Mouse (Mus musculus) brain, adult 2 months (tissue): ENCODE measurements around the gene Tmem207.
"Not testable (repeated sequence)": the region's sequence is repeated elsewhere in the genome, so short reads cannot be mapped to it uniquely, and the experiment has no call there.

Source experiments
- DNase-seq: peaks from one replicate; pipeline ENCODE4 v3.0.0; 2011; ENCODE audit warnings: low read depth, low spot score

The Tmem207 gene

DNA sequence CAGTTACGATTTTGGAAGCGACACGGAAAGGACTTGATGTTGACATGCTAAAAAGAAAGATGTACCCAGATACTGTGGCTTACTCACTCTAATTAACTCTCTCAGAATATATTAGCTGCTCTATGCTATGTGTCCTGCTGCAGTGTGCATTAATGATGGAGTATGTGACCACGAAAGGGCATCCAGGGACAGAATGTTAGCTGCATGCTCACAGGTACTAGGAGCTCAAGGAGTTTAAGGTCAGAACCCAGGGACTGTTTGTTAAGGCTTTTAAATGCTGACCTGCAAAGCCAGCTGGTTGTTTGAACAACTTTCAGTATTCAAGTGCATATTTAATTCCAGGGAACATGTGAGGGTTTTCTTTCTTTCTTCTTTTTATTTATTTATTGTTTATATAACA is at the start of gene Tmem207:
Gene Tmem207 (minus strand): TSS at position 101 of the 400 bp plus-strand sequence.
- no peak for DNase-seq

DNA sequence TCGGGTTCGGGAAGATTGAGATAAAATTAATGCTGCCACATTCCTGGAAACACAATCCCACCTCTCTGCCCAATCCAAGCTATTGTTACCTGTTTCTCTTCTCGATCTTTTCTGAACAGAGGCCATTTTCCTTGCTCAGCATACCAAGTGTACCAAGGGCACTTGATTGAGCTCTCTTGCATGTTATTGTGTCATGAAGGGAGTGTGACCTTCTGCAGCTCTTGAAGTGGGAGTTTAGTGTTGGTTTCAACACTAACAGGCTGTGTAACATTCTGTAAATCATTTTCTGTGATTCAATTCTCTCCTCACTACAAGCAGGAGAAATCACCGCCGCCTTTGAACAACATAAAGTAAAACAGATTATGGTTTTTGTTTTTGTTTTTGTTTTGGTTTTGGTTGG is 47.6 kb upstream of the Tmem207 start:
- no peak for DNase-seq

DNA sequence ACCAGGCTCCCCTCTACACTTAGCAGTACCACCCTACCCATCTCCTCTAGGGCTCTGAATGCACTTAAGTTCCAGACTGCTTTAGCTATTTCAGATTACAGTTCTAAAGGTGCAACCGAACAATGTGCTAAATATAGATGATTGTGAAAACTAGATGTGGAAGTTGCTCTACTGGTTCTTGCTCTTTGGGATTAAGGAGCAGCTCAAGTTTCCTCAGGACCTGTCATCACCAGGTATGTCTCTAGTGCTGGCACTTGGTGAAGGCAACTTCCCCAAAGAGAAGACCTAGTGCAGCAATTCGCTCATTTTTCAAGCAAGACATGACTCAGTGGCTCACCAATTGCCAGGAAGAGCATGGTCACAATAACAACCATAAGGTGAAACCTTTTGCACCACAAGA is 45.3 kb upstream of the Tmem207 start:
- no peak for DNase-seq

DNA sequence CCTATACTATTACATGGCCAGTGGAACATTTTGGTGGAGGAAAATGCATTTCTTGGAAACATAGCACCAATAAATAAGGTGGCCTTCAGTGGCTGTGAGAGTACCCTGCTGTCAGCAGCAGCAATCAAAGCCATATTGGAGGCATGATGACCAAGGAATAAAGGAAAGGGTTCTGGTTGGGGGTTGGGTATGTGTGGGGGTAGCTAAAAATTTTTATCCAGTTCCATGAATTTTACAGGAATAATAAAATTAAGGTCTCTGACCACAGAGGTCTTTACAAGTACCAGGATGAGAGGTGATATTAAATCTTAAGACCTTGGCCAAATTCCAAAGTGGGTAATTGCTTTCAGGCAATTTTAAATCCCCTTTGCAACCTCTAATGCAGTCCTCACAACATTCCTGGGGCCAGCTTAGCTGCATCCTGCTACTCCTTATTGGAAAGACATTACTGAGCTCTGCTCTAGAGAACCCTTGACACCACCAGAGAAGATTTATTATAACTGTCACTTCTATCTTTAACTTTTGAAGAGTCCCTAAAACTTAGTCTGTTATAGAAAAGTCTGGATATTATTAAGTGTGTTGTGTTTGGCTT is 42.9 kb upstream of the Tmem207 start:
- DNase-seq: no peak

DNA sequence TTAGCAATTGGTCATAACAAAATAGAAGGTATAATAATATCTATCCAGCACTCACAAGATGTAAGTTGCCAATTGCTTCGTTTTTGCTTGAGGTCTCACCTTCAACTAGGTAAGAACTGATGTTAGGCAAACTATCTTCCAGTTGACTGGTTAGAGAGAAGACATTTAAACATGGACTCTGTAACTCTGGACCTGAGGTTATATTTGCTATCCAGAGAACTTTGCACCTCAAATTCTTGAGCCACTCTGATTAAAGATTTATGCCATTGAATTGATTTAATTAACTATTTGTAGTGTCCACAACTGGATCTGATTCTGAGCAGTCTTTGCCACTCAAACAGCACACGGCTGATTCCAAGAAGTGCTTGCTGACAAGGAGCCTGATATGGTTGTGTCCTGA is 36.2 kb upstream of the Tmem207 start:
- no peak for DNase-seq

DNA sequence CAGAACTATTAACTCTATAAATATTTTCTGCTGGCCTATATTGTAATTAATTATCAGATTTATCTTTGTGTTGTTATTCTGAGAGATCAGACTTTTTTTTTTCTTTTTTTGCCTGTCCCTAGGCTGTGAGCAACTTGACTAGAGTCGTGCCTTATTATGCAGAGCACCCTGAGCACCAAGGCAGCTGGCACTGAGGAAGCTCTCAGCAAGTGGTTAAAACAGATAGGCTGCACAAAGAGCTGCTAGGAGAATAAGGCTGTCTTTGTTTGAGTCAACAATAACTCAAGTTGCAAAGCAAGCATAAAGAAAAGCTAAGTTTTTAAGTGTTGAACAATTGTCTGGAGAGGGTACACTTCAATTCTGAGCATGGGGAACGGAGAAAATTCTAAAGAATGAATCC is 35.2 kb upstream of the Tmem207 start:
- no peak for DNase-seq

GRCm38 (mm10) chr16:26558797-26559196 is 32.2 kb upstream of the Tmem207 start:
- DNase-seq: no peak

DNA sequence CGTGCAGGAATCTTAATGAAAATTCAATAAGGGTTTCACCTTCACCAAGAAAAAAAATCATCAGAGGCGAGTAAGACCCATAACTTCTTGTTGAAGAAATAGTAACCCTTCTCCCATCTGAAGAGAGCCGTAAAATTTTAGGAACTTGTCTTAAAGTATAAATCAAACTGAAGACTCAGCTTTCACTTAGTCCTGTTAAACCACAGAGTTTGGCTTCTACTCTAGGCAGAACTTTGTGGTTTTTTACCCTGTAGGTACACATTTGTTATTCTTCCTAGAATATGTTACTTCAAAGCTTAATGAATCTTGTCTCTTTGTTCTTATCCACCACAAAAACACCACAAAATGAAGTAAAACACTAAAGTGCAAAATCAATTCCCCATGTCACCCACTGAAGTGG is 25.7 kb upstream of the Tmem207 start:
- DNase-seq: no peak

DNA sequence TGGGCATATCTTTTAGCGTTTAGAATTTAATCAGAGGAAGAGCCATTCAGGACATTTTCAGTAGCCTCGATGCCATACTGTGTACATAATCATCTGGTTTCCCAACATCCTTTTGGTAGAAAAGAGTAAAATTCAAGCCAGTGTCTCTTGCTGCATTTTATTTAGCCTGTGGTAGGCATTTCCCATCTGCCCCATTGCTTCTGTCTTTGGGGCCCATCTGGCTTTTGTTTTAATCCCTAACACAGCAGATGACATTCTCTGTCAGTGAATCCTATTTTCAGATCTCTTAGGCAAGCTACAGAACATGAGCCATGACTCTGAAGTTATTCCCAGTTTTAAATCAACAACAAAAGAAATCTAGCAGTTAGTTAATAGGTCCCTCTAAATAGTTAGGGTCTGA is 22.7 kb upstream of the Tmem207 start:
- DNase-seq: peak; percentile 76

- peak; percentile 50 for DNase-seq
Observed at GRCm38 (mm10) chr16:26546879-26547206, 20.3 kb upstream of the Tmem207 start.

DNA sequence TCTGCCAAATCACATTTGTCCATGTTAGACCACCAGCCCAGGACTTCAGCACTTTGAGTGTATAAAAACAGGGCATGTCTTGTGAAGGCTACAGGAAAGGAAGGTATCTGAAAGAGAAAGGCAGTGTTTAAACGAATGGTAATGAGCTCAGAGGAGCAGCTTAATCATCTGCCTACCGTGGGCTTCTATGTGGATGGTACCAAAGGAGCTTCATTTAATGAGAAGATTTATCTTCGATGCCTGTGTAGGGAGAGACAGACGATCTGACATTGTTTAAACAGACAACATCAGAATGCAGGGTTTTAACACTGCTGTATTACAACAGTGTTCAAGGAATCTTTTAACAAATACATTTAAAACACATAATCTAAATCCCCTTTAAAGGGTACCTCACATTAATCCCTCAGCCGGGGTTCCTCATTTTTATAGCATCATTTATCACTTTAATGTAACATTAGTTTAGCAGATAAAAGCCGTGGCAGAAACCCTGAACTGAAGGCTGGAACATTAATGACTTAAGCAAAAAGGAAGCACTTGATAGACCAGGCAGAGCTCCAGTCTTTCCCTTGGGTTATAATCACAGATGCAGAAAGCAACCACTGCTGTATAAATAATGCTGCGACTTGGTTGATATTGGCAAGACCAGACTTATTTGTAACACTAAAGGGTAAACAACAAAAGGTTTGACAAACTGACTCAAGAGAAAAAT is 19.8 kb upstream of the Tmem207 start:
- DNase-seq: no peak

GRCm38 (mm10) chr16:26532287-26532686 is 5.7 kb upstream of the Tmem207 start:
- peak; percentile 11 for DNase-seq

DNA sequence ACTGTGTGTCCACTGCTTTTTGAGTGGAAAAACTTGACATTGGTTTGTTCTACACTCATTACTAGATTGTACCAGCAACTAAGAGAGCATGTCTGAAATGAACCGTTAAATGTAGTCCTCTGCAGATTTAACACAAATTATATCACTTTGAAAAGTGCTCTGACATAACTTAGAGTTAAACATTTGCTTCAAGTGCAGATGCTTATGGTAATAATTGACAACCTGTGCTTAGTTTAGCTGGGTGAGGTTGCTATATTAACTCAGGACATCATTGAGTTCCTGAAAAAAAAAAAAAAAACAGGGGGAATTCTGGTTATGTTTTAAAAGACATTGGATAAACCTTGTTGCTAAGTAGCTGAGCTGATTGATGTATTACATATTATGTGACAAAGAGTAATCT is 3.9 kb upstream of the Tmem207 start:
- no peak for DNase-seq

DNA sequence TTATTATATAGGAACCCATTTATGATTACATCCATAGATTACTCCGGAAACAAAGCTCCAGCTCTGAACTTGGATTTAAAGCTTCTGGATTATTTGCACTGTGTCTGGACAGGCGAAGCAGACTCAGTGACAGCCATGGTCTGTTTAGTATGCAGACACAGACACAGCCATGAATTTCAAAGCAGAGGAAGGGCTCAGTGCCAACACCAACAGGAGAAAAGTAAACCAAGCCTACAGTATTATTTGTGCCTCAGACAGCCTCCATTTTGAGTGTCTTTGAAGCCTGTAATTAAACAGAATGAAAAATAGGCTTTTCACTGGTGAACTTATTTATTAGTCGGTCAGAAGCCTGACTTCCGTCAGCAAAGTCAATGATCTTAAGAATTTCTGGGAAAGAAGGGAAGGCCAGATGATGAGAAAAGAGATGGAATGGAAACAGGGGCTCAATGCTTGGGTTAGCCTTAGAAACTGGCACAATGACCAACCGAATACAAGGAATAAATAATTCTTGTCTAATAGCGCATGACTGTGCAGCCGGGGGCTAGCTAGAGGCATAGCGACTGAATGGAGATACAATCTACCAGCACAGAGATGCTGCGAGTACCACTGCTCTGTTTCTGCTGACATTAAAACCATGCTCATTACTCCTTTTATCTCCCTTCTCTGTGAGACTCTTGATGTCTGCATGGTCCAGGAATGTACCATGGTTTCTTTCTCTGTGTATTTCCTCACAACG is 1.5 kb upstream of the Tmem207 start:
- DNase-seq: peak; percentile 66

DNA sequence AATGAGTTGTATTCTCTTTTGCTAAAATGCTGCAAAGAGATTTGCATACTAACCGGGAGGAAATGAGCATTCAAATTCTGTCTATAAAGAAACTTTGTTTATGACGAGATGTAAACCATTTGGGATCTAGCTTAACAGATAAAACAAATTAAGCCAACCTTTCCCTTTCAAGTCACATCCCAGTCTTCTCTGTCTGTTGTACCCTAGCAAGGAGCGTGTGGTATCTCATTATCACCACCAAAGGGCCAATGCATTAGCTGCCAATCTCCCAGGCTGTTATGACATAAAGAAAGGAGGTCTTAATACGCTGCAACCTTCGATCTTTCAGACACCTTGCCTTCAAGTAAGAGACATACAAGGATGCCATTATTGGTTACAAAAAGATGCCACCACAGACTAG is 737 bp downstream of the Tmem207 start:
- no peak for DNase-seq

- peak; percentile 65 for DNase-seq
Observed at GRCm38 (mm10) chr16:26519596-26519995, 7.0 kb downstream of the Tmem207 start.

GRCm38 (mm10) chr16:26504961-26505360 is 21.6 kb downstream of the Tmem207 start:
- DNase-seq: no peak

DNA sequence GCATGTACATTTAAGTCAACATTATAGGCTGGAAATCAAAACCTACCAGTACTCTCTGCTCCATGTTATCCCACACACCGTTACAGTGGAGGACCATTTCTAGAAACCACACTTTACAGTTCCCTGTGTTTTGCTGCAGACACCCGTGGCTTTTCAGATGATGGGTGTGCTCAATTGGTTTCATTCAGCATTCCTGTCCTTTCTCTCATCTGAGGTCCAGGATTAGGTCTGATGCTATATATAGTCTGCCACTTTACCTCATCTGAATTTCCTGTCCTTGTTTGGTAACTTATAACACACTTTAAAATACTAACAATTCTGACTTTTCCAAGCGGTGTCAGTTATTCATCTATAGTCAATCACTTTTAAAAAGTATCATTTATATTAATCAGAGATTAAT is 25.8 kb downstream of the Tmem207 start:
- DNase-seq: no peak

GRCm38 (mm10) chr16:26499705-26500104 is 26.9 kb downstream of the Tmem207 start:
- DNase-seq: not testable (repeated sequence)

- DNase-seq: peak; percentile 58
Observed at GRCm38 (mm10) chr16:26495721-26496120, 30.8 kb downstream of the Tmem207 start.

- DNase-seq: no peak
Observed at GRCm38 (mm10) chr16:26471254-26471653, 55.3 kb downstream of the Tmem207 start.

DNA sequence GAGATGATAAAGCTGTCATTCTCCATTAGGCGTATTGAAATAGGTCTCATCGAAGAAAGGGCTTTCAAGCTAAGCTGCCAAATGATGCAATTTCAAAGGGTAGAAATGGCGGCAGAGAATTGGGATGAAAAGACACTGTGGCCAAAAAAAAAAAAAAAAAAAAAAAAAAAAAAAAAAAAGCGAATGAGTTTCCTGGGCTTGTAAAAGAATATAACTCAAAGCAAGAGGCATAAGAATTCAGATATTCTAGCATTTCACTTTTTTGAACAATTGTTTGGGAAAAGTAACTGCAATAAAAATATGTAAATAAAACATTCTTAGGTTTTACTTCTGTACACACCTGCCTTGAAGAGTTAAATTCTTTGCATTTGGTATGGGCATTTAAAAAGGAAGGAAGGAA is 60.0 kb downstream of the Tmem207 start:
- no peak for DNase-seq

- no peak for DNase-seq
Observed at GRCm38 (mm10) chr16:26462835-26463234, 63.7 kb downstream of the Tmem207 start, which contains the start of gene Cldn16. Gene Cldn16 (plus strand): TSS chr16:26463135.
